Mouse (Mus musculus): Measurements from ENCODE around the gene Atf2.

Atf2 gene

GRCm38 (mm10) chr2:73775683-73776310 lies 116.6 kb downstream of the Atf2 start:
- no peak for DNase-seq (ENCODE audit: low spot score in 2 of 2)

GRCm38 (mm10) chr2:73774786-73775682 lies 117.4 kb downstream of the Atf2 start, which contains the start of gene Chn1:
Chn1 (minus strand) TSS chr2:73775346.
- DNase-seq (ENCODE audit: low spot score in 2 of 2), result peak in 1 of 2 experiments; percentile 1

- no peak for DNase-seq (ENCODE audit: low spot score in 2 of 2)
These were observed 119.5 kb downstream of the Atf2 start for GRCm38 (mm10) chr2:73772945-73773344.

- no peak for DNase-seq (ENCODE audit: low spot score in 2 of 2)
These were observed 123.8 kb downstream of the Atf2 start for GRCm38 (mm10) chr2:73768669-73769068.
